Mouse (Mus musculus) layer of hippocampus, adult 18-20 months (tissue): ENCODE results near the gene Nfatc2ip. TPM values are rescaled to one million over a fixed set of nuclear protein-coding genes. Genes with fewer than 3 reads are reported as not detected.
A peak's percentile ranks its signal among the peaks of the same experiment; 100 is the strongest.

ENCODE experiments used
- DNase-seq, 2 experiments: peaks; one replicate each; pipeline ENCODE4 v3.0.0; 2022; ENCODE audit warnings: low spot score in 2 of 2
- total RNA-seq, 2 experiments: library from RNA; stranded (reverse); gene quantifications; 2 replicates each; pipeline ENCODE4 v1.2.3; 2021

Nfatc2ip gene
- total RNA-seq, 2 experiments from 2014 or later = 6.0 to 6.9 TPM

GRCm38 (mm10) chr7:126356793-126357591, 39.5 kb downstream of the Nfatc2ip start:
- DNase-seq = no peak

- DNase-seq = peak; percentile 37 to 44
Measured at GRCm38 (mm10) chr7:126355847-126356597, 40.5 kb downstream of the Nfatc2ip start.

GRCm38 (mm10) chr7:126354738-126355614, 41.6 kb downstream of the Nfatc2ip start:
- DNase-seq = peak in 1 of 2 experiments; percentile 20

GRCm38 (mm10) chr7:126353994-126354365, 42.6 kb downstream of the Nfatc2ip start:
- DNase-seq = no peak

- no peak for DNase-seq
Measured at GRCm38 (mm10) chr7:126353251-126353993, 43.1 kb downstream of the Nfatc2ip start.

GRCm38 (mm10) chr7:126351419-126351951, 45.1 kb downstream of the Nfatc2ip start:
- DNase-seq = no peak

- no peak for DNase-seq
Measured at GRCm38 (mm10) chr7:126350748-126351418, 45.7 kb downstream of the Nfatc2ip start.

GRCm38 (mm10) chr7:126348293-126348692, 48.2 kb downstream of the Nfatc2ip start:
- no peak for DNase-seq

- no peak for DNase-seq
Measured at GRCm38 (mm10) chr7:126347098-126347497, 49.4 kb downstream of the Nfatc2ip start.

GRCm38 (mm10) chr7:126345969-126346368, 50.6 kb downstream of the Nfatc2ip start:
- no peak for DNase-seq

- no peak for DNase-seq
Measured at GRCm38 (mm10) chr7:126345557-126345956, 51.0 kb downstream of the Nfatc2ip start.

GRCm38 (mm10) chr7:126340896-126341295, 55.6 kb downstream of the Nfatc2ip start:
- DNase-seq = no peak

- DNase-seq = no peak
Measured at GRCm38 (mm10) chr7:126340206-126340618, 56.3 kb downstream of the Nfatc2ip start.

GRCm38 (mm10) chr7:126339521-126339971, 57.0 kb downstream of the Nfatc2ip start:
- DNase-seq = no peak

- no peak for DNase-seq
Measured at GRCm38 (mm10) chr7:126338906-126339305, 57.6 kb downstream of the Nfatc2ip start.

- no peak for DNase-seq
Measured at GRCm38 (mm10) chr7:126335556-126335955, 61.0 kb downstream of the Nfatc2ip start.
